Mouse (Mus musculus) right cerebral cortex, postnatal 25 days (tissue): ENCODE results near the gene Qrsl1.
"Not testable (repeated sequence)": the region's sequence is repeated elsewhere in the genome, so short reads cannot be mapped to it uniquely, and the experiment has no call there.

ENCODE experiments used
- DNase-seq: peaks from one replicate; pipeline ENCODE4 v3.0.0; 2022

The Qrsl1 gene

DNA sequence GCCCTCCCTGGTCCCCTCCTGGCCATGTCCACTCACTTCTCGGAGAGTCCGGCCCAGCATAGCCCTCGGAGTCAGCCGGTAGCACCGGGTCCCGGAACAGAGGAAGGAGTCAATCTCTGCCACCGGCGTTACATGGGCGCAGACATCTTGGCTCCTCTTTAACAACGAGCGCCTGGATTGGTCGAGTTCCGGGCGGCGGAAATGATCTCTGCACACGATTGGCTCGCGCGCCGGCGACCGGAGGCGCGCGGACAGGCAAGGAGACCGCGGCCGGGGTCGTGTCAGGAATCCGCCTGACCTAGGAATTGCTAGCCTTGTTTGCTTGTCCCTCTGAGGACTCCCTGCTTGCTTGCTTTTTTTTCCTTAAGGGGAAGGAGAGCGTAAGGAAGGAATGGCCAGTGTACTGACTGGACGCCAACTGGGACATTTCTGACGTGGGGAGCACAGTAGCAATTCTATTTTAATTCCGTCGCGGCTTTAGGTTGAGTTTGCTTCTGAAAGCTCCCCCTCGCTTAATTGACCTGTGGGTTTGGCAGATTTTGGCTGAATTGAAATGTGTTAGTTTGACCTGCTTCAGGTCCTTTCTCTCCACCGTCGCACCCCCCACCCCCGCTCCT lies at the start of gene Qrsl1, which contains the start of gene Rtn4ip1:
TSS of gene Qrsl1 (minus strand) at position 168 of the 617 bp plus-strand sequence.
TSS of gene Rtn4ip1 (plus strand) at position 230 of the 617 bp plus-strand sequence.
- peak; percentile 94 for DNase-seq

- no peak for DNase-seq
Observed at GRCm38 (mm10) chr10:43945435-43945834, 43.9 kb upstream of the Qrsl1 start.

- no peak for DNase-seq
Observed at GRCm38 (mm10) chr10:43943736-43944135, 42.2 kb upstream of the Qrsl1 start.

GRCm38 (mm10) chr10:43939136-43939662 lies 37.7 kb upstream of the Qrsl1 start:
- no peak for DNase-seq

DNA sequence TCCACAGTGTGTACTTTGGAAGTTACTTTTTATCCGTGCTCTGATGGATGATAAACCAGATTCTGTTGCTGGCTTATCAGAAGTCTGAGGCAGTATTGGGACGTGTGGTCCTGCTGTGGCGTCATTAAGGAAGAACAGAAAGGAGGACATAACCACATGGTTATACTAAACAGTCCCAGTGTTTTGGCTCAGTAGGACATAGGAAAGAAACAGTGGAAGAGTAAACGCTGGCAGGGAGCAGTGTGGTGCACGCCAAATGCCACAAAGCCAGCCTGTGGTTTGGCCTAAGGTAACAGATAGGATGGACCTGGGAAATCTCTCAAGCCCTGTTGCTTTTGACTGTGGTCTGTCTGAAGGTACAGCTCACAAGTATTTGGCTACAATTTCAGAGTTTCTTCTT lies 27.1 kb upstream of the Qrsl1 start:
- no peak for DNase-seq

GRCm38 (mm10) chr10:43927736-43928135 lies 26.2 kb upstream of the Qrsl1 start:
- DNase-seq, result no peak

- DNase-seq, result not testable (repeated sequence)
Observed at GRCm38 (mm10) chr10:43925776-43926175, 24.2 kb upstream of the Qrsl1 start.

- no peak for DNase-seq
Observed at GRCm38 (mm10) chr10:43923096-43923495, 21.6 kb upstream of the Qrsl1 start.

DNA sequence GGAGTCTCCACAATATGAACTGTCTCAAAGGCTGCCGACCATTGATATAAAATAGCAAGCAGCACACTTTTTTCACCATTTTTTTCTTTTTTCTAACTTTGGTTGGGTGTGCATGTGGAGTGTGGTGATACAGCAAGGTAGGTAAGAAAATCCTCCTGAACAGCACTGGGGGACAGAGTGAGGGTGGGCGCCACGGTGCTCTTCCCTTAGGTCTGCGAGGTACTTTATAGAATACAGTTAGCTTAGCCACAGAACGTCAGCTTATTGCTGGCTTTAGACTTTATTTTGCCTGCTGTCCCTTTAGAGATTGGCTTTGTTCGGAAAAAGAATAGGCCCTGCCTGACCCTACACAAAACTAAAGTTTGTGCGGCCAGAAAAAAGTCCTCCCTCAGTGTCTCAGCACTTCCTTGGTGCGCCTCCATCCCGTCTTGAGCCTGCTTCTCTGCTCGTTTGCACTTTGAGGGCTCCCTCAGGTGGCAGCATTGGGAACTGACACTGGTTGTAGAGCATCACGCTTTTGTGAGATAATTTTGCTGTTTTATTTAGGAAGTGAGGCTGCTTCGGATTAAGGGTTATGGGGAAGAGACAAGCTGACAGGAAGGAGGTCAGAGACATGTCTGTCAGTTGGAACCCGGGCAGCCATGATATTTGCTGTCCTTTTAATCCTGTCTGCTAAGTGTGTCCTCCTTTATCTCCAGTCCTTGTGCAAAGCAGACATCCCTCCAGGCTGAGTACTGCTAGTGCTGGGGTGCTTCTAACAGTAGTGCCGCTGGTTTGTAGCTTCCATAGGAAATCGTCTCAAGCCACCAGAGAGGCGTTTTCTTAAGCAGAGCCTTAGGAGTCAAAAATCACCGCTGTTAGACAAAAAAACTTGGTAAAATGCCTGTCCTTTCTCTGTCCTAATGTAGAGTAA lies 17.4 kb upstream of the Qrsl1 start:
- peak; percentile 63 for DNase-seq

DNA sequence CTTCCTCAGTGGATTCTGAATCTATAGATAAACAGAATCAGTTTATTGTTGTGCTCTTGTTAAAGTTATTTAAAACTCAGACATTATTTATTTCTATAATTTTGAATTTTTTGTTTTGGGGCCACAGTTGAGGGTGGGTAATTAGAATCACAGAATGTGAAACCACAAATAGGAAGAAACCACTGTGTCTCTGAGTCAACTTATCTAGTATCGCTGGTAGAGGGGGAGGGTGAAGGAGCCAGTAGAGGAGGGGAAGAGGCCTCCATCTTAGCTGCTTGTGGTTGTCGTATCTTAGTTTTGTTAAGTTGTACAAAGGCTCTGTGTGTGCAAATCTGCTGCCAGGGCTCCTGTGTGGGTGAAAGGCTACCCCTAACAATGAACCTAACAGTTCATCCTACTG lies 15.2 kb upstream of the Qrsl1 start:
- no peak for DNase-seq

DNA sequence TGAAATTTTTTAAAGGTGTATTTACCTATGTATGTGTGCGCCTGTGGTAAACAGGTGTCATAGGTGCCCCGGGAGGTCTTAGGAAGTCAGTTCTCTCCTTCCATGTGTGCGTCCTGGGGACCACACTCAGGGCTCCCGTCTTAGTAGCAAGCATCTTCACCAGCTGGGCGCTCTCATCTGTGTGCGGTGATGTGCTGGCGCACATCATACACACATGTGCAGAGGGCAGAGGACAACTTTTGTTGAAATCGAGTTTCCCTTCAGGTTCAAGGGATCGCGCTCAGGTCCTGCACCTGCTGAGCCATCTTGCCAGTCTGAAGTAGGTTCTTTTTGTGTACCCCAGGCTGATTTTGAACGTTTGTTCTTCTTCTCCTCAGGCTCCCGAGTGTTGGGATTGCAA lies 14.6 kb upstream of the Qrsl1 start:
- DNase-seq, result no peak

DNA sequence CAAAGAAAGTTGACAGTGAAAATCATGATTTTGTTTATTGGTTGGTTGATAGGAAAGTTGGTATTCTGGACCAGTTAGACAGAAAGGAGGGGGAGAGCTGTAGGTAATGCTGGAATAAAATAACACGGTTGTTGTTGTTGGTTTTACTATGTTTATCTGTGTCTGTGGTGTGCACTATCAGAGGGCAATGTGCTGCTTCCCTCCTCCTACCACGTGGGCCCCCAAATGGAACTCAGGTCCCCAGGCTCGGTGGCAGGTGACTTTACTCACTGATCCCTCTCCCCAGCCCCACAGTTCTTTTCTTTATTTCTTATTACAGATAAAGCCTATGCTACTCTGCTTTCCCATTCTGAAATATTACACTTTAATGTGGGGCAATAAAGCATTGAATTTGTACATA lies 10.7 kb upstream of the Qrsl1 start:
- DNase-seq, result no peak

DNA sequence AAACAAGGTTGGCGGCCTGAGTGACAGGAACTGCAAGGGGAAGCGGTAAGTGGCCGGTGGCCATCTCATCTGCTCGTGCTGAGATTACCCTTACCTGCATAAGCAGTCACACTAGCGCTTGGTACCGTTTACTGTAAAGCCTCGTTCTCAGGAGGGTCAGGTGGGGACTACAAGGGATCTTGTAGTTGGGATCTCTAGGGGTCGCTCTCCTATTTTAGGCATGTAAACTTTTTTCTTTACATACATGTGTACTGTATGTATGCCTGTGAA lies 9.3 kb upstream of the Qrsl1 start:
- DNase-seq, result no peak

- no peak for DNase-seq
Observed at GRCm38 (mm10) chr10:43910032-43910872, 8.7 kb upstream of the Qrsl1 start.

- no peak for DNase-seq
Observed at GRCm38 (mm10) chr10:43904569-43904968, 3.0 kb upstream of the Qrsl1 start.

DNA sequence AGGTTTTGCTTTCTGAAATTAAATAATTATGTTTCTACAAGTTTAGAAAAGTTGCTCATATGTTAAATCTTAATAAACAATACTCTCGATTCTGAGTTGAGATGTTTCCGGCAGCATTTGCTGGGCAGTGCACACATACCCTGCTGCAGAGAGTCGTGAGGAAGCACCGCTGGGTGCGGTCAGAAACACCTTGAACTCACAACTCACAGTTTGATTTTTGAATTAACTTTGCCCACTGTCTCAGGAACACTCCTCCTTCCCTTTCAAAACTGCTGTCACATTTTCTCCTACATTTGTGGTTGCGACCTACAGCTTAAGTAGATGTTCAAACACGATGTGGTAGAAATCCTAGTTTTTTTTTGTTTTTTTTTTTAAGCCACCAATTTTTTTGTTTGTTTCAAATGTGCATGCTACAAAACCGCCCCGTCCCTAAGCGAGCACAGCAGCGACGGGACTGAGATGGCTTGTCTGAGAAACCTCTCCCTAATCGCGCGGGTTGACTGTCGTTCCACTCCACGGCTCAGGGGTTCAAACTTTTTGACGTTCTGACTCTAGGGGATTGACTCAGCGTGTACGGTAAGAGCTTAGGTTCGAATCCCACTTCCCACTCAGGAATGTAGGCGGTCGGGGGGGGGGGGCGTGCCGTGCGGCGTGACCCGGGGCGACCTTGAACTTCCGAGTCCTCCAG lies 518 bp downstream of the Qrsl1 start:
- DNase-seq, result no peak

- no peak for DNase-seq
Observed at GRCm38 (mm10) chr10:43898276-43898675, 3.3 kb downstream of the Qrsl1 start.

GRCm38 (mm10) chr10:43896065-43896464 lies 5.5 kb downstream of the Qrsl1 start:
- no peak for DNase-seq

DNA sequence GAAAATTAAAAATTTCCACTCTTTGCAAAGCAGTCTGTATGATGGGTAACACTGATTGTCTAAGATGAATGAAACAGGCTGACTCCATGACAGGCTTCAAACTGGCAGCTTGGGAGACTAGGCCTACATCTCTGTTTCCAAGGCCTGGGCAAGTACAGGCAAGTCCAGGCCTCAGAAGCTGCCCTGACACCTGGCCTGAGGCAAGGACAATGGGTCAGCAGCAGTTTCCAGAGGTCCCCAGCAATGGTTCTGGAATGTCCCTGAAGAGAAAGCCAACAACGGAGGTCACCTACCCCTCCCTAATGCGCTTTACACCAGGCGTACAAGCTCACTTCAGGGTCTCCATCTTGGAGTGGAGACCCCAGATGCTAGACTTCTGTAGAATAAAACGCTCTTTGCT lies 8.6 kb downstream of the Qrsl1 start:
- DNase-seq, result no peak

- DNase-seq, result no peak
Observed at GRCm38 (mm10) chr10:43888976-43889375, 12.6 kb downstream of the Qrsl1 start.

DNA sequence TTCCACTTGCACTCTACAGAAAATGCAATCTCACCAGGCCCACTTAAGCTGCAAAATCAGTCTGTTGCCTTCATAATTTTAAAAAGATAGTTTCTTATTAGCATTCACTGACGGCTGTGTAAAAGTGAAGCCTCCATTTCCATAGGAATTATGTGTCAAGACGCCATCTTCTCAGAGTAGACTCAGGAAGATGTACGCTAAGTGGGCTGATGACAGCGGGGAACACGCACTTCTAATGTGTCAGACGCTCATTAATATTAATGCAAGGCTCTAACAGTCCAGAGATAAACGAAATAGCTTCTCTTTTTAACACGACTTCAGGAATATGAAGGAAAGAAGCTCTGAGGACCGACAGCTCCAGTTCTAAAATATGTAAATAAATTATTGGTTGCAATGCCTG lies 13.9 kb downstream of the Qrsl1 start:
- DNase-seq, result no peak

DNA sequence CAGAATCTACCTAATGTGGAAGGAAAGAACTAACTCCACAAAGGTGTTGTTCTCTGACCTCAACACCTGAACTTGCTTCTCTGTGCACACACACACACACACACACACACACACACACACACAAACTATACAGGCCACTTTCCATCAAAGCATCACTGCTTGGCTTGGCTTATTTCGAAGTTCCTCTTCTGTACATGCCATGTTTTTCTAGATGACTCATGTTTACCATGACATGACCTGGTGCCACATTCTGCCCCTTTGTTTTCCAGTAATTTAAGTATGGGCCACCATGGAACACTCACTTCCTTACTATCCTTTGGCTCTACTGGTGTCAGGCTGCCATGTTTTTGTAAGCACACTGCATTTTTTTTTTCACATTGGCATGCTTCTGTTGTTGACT lies 30.1 kb downstream of the Qrsl1 start:
- no peak for DNase-seq

DNA sequence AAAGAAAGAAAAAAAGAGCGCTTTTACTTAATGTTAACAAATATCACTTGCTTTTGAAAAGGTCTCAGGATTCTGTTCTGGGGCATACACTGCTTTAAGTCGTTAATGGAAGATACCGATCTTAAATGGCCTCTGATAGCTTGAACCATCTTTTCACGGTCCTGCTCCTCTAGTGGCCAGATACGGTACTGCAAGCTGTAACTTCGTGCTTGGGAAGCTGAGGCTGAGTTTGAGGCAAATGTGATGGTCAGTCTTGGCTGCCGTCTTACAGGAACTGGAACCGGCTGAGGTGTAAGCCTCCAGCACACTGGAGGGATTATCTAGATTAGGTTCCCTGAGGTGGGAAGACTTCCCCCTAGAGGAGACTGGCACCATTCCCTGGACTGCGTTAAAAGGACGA lies 30.8 kb downstream of the Qrsl1 start:
- no peak for DNase-seq
